Mouse (Mus musculus): Measurements from ENCODE around the gene Vmn1r1.

DNA sequence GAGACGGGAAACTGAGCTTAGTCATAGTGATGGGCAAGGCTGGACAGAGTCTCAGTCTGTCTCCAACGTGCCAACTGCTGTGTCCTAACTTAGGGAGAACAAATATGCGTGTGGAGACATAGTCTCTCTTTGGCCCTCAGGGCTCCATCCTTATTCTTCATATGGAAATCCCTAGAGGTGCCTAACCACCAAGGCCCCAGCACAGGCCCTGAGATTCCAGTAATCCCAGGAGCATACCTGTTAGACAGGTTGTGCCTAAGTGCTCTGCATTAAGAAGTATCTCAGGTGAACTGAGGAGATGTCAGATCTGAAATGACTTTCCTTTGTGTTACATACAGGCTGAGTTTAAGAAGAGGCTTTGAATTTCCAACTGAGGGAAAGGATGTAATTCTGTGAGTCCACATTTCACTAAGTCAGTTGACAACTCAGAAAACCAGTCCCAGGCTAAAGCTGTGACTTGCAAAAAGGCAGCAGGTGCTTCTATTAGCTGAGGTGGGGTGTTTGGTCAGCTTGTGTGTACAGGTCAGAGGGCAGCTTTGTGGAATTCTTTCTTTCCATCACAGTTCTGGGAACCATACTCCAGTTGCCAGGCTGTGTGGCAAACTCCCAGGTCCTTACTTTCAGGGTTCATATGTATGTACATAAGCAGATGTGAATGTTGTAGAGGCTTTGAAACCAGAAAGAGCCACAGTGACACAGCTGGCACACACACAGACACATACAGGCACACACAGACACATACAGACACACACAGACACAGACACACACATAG, 25.6 kb upstream of the Vmn1r1 start:
- TF ChIP-seq CTCF (IDR thresholded peaks at IDR 0.05; ENCODE audit: control insufficient read depth, insufficient read depth, insufficient replicate concordance, low read depth, low read length) (no peak), POLR2A (IDR thresholded peaks at IDR 0.05; ENCODE audit: control insufficient read depth, low read depth, low read length) (no peak)
